Mouse (Mus musculus): ENCODE measurements around the gene Ddc. TPM values are rescaled to one million over a fixed set of nuclear protein-coding genes. Genes with fewer than 3 reads are reported as not detected.

Ddc gene
- total and polyA plus RNA-seq, 3 experiments: 0.13 to 3.0 TPM; not detected in 1

- Histone ChIP-seq H3K9me3 (replicated peaks) (peaks cover 35% of the 10 kb centered on the region), H3K4me1 (ENCODE audit: insufficient read depth, low read depth, low read length) (peaks cover 46% of the 10 kb centered on the region), H3K27me3 (ENCODE audit: insufficient read depth, low read length) (peaks cover 65% of the 10 kb centered on the region), H3K4me3 (ENCODE audit: low read depth, low read length) (no peak overlapping the region), H3K36me3 (replicated peaks) (no peaks in the 10 kb centered on the region)
- no peak for DNase-seq (ENCODE audit: low spot score)
- no peak for ATAC-seq (ENCODE audit: extremely low read depth, insufficient number of reproducible peaks, low FRiP score, poor library complexity, severe bottlenecking)
- TF ChIP-seq TAL1 (conservative IDR thresholded peaks at IDR 0.05; ENCODE audit: low read depth, low read length) (no peak), POLR2AphosphoS5 (IDR thresholded peaks at IDR 0.05; ENCODE audit: insufficient replicate concordance, low read depth, low read length) (no peak), GATA2 (IDR thresholded peaks at IDR 0.05; ENCODE audit: borderline replicate concordance, low read depth, low read length) (no peak), CTCF (IDR thresholded peaks at IDR 0.05; ENCODE audit: low read depth, low read length) (no peak), GATA1 (IDR thresholded peaks at IDR 0.05; ENCODE audit: borderline replicate concordance, low read length) (no peak)
Observed at GRCm38 (mm10) chr11:11828251-11828650, 69.7 kb downstream of the Ddc start.

GRCm38 (mm10) chr11:11826475-11826874 is 71.5 kb downstream of the Ddc start:
- no peaks in the 10 kb centered on the region for H3K36me3 ChIP-seq (replicated peaks)
- DNase-seq (ENCODE audit: low spot score) (no peak), ATAC-seq (ENCODE audit: extremely low read depth, insufficient number of reproducible peaks, low FRiP score, poor library complexity, severe bottlenecking) (no peak)
- TF ChIP-seq GATA2 (IDR thresholded peaks at IDR 0.05; ENCODE audit: borderline replicate concordance, low read depth, low read length) (no peak), CTCF (IDR thresholded peaks at IDR 0.05; ENCODE audit: low read depth, low read length) (no peak), TAL1 (conservative IDR thresholded peaks at IDR 0.05; ENCODE audit: low read depth, low read length) (no peak), POLR2AphosphoS5 (IDR thresholded peaks at IDR 0.05; ENCODE audit: insufficient replicate concordance, low read depth, low read length) (no peak), GATA1 (IDR thresholded peaks at IDR 0.05; ENCODE audit: borderline replicate concordance, low read length) (no peak)
- peaks cover 67% of the 10 kb centered on the region for H3K27me3 ChIP-seq (ENCODE audit: insufficient read depth, low read length)
- H3K9me3 ChIP-seq (replicated peaks): peaks cover 35% of the 10 kb centered on the region
- no peak overlapping the region for H3K4me3 ChIP-seq (ENCODE audit: low read depth, low read length)
- H3K4me1 ChIP-seq (ENCODE audit: insufficient read depth, low read depth, low read length): peaks cover 49% of the 10 kb centered on the region

- ATAC-seq (ENCODE audit: extremely low read depth, insufficient number of reproducible peaks, low FRiP score, poor library complexity, severe bottlenecking) (no peak), DNase-seq (ENCODE audit: low spot score) (no peak)
- peaks cover 35% of the 10 kb centered on the region for H3K9me3 ChIP-seq (replicated peaks)
- H3K4me3 ChIP-seq (ENCODE audit: low read depth, low read length): no peak overlapping the region
- peaks cover 61% of the 10 kb centered on the region for H3K27me3 ChIP-seq (ENCODE audit: insufficient read depth, low read length)
- no peaks in the 10 kb centered on the region for H3K36me3 ChIP-seq (replicated peaks)
- peaks cover 52% of the 10 kb centered on the region for H3K4me1 ChIP-seq (ENCODE audit: insufficient read depth, low read depth, low read length)
- TF ChIP-seq TAL1 (conservative IDR thresholded peaks at IDR 0.05; ENCODE audit: low read depth, low read length) (no peak), GATA1 (IDR thresholded peaks at IDR 0.05; ENCODE audit: borderline replicate concordance, low read length) (no peak), CTCF (IDR thresholded peaks at IDR 0.05; ENCODE audit: low read depth, low read length) (no peak), POLR2AphosphoS5 (IDR thresholded peaks at IDR 0.05; ENCODE audit: insufficient replicate concordance, low read depth, low read length) (no peak), GATA2 (IDR thresholded peaks at IDR 0.05; ENCODE audit: borderline replicate concordance, low read depth, low read length) (no peak)
Observed at GRCm38 (mm10) chr11:11825670-11826069, 72.3 kb downstream of the Ddc start.

GRCm38 (mm10) chr11:11824970-11825635 is 72.8 kb downstream of the Ddc start:
- H3K4me1 ChIP-seq (ENCODE audit: insufficient read depth, low read depth, low read length): peaks cover 58% of the 10 kb centered on the region
- DNase-seq (ENCODE audit: low spot score): no peak
- H3K36me3 ChIP-seq (replicated peaks): no peaks in the 10 kb centered on the region
- peaks cover 61% of the 10 kb centered on the region for H3K27me3 ChIP-seq (ENCODE audit: insufficient read depth, low read length)
- H3K9me3 ChIP-seq (replicated peaks): peaks cover 35% of the 10 kb centered on the region
- ATAC-seq (ENCODE audit: extremely low read depth, insufficient number of reproducible peaks, low FRiP score, poor library complexity, severe bottlenecking): no peak
- TF ChIP-seq TAL1 (conservative IDR thresholded peaks at IDR 0.05; ENCODE audit: low read depth, low read length): no peak
- TF ChIP-seq POLR2AphosphoS5 (IDR thresholded peaks at IDR 0.05; ENCODE audit: insufficient replicate concordance, low read depth, low read length): no peak
- no peak for TF ChIP-seq CTCF (IDR thresholded peaks at IDR 0.05; ENCODE audit: low read depth, low read length)
- no peak for TF ChIP-seq GATA2 (IDR thresholded peaks at IDR 0.05; ENCODE audit: borderline replicate concordance, low read depth, low read length)
- TF ChIP-seq GATA1 (IDR thresholded peaks at IDR 0.05; ENCODE audit: borderline replicate concordance, low read length): no peak
- no peak overlapping the region for H3K4me3 ChIP-seq (ENCODE audit: low read depth, low read length)

- TF ChIP-seq GATA1 (IDR thresholded peaks at IDR 0.05; ENCODE audit: borderline replicate concordance, low read length) (no peak), GATA2 (IDR thresholded peaks at IDR 0.05; ENCODE audit: borderline replicate concordance, low read depth, low read length) (no peak), POLR2AphosphoS5 (IDR thresholded peaks at IDR 0.05; ENCODE audit: insufficient replicate concordance, low read depth, low read length) (no peak), TAL1 (conservative IDR thresholded peaks at IDR 0.05; ENCODE audit: low read depth, low read length) (no peak), CTCF (IDR thresholded peaks at IDR 0.05; ENCODE audit: low read depth, low read length) (no peak)
- Histone ChIP-seq H3K9me3 (replicated peaks) (peaks cover 34% of the 10 kb centered on the region), H3K36me3 (replicated peaks) (no peaks in the 10 kb centered on the region), H3K4me1 (ENCODE audit: insufficient read depth, low read depth, low read length) (peaks cover 58% of the 10 kb centered on the region), H3K27me3 (ENCODE audit: insufficient read depth, low read length) (peaks cover 55% of the 10 kb centered on the region), H3K4me3 (ENCODE audit: low read depth, low read length) (no peak overlapping the region)
- ATAC-seq (ENCODE audit: extremely low read depth, insufficient number of reproducible peaks, low FRiP score, poor library complexity, severe bottlenecking) (no peak), DNase-seq (ENCODE audit: low spot score) (no peak)
Observed at GRCm38 (mm10) chr11:11823980-11824911, 73.7 kb downstream of the Ddc start.
